Mouse (Mus musculus): Measurements from ENCODE around the gene Chchd3. TPM values are rescaled to one million over a fixed set of nuclear protein-coding genes. Genes with fewer than 3 reads are reported as not detected.

Chchd3 gene
- total and polyA plus RNA-seq, 2 experiments from 2014 or later: 77.8 to 107 TPM

DNA sequence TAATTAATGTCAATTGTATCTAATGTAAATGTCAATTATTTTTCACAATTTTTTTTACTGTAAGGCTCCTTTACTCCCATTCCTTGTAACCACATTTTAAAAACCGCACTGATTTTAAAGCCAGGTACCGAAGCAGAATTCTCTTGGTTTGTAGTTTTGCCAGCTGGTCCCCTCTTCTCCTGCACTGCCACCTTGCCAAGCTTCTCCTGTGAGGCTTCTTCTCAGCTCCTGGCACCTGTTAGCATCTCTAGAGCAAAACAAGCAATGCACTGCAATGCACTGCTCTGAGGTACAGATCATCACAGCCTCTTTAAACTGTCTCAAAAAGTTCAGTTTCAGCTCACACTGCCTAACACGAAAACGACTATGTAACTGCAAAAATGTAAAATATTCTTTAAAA lies 116.4 kb downstream of the Chchd3 start:
- no peak for ATAC-seq (ENCODE audit: low FRiP score)
- TF ChIP-seq CTCF (IDR thresholded peaks at IDR 0.05): no peak

DNA sequence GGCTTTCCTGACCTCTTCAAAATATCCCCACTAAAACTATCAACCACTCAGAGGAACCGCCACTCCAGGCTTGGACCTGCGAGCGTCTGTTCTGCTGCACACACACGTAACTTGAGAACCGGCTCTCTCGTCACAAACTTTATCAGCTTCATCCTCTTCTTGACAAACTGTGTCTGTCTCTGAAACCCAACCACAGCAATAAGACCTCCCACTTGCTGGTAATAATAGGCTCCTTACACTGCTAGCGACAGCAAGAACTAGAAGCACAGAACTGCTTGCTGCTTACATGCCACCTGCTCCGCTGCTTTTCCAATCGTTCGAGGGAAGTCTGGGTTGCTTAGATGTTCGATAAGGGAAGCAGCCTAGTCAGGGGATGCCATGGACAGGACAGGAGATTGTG lies 119.8 kb downstream of the Chchd3 start:
- Histone ChIP-seq H3K36me3 (ENCODE audit: insufficient read depth, low read length) (no peaks in the 10 kb centered on the region), H3K9me3 (ENCODE audit: low read length) (no peaks in the 10 kb centered on the region), H3K27ac (ENCODE audit: low read depth, low read length) (no peak overlapping the region), H3K27me3 (ENCODE audit: insufficient read depth, low read length) (no peaks in the 10 kb centered on the region), H3K4me3 (ENCODE audit: low read depth, low read length) (no peak overlapping the region), H3K9ac (replicated peaks; ENCODE audit: low read length, poor library complexity, severe bottlenecking) (no peak overlapping the region), H3K4me1 (ENCODE audit: insufficient read depth, low read length) (no peaks in the 10 kb centered on the region), H3K4me2 (ENCODE audit: low read depth, low read length, poor library complexity, severe bottlenecking) (no peak overlapping the region)
- no peak for DNase-seq (ENCODE audit: low spot score)
- 72% methylated on average over 11 of the region's 11 CpGs for WGBS
- no peak for ATAC-seq (ENCODE audit: low FRiP score)
- TF ChIP-seq CTCF (IDR thresholded peaks at IDR 0.05): no peak

More for the DNA sequence above, 116.4 kb downstream of the Chchd3 start:
- H3K27ac ChIP-seq (ENCODE audit: low read depth, low read length): no peak overlapping the region
- no peak for DNase-seq (ENCODE audit: low spot score)
- H3K27me3 ChIP-seq (ENCODE audit: insufficient read depth, low read length): no peaks in the 10 kb centered on the region
- no peak overlapping the region for H3K4me3 ChIP-seq (ENCODE audit: low read depth, low read length)
- 92% methylated on average over 4 of the region's 4 CpGs for WGBS
- no peaks in the 10 kb centered on the region for H3K36me3 ChIP-seq (ENCODE audit: insufficient read depth, low read length)
- no peak overlapping the region for H3K9ac ChIP-seq (replicated peaks; ENCODE audit: low read length, poor library complexity, severe bottlenecking)
- H3K4me2 ChIP-seq (ENCODE audit: low read depth, low read length, poor library complexity, severe bottlenecking): no peak overlapping the region
- no peaks in the 10 kb centered on the region for H3K4me1 ChIP-seq (ENCODE audit: insufficient read depth, low read length)
- no peaks in the 10 kb centered on the region for H3K9me3 ChIP-seq (ENCODE audit: low read length)

DNA sequence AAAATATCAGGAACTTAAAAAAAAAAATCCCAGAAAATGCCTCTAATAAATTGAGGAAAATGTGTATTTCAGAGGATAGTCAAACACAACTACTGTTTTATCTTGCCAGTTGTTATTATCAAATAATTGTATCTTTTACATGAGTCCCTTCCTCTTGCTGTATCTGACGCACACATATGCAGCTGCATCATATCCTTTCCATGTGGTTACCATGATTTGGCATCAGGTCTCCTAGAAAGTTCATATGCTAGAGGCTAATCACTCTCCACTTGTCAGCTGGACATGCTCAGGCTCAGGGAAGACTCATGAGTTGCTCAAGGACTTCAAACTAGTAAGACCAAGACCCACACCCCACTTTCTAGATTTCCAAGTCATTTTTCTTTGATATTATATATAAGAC lies 122.4 kb downstream of the Chchd3 start:
- ATAC-seq (ENCODE audit: low FRiP score) (no peak), DNase-seq (ENCODE audit: low spot score) (no peak)
- no peak overlapping the region for H3K9ac ChIP-seq (replicated peaks; ENCODE audit: low read length, poor library complexity, severe bottlenecking)
- TF ChIP-seq CTCF (IDR thresholded peaks at IDR 0.05): no peak
- H3K27me3 ChIP-seq (ENCODE audit: insufficient read depth, low read length): no peaks in the 10 kb centered on the region
- no peak overlapping the region for H3K4me2 ChIP-seq (ENCODE audit: low read depth, low read length, poor library complexity, severe bottlenecking)
- no peak overlapping the region for H3K27ac ChIP-seq (ENCODE audit: low read depth, low read length)
- H3K4me3 ChIP-seq (ENCODE audit: low read depth, low read length): no peak overlapping the region
- H3K4me1 ChIP-seq (ENCODE audit: insufficient read depth, low read length): no peaks in the 10 kb centered on the region
- H3K36me3 ChIP-seq (ENCODE audit: insufficient read depth, low read length): no peaks in the 10 kb centered on the region
- no peaks in the 10 kb centered on the region for H3K9me3 ChIP-seq (ENCODE audit: low read length)
- 94% methylated on average over 1 of the region's 1 CpGs for WGBS

DNA sequence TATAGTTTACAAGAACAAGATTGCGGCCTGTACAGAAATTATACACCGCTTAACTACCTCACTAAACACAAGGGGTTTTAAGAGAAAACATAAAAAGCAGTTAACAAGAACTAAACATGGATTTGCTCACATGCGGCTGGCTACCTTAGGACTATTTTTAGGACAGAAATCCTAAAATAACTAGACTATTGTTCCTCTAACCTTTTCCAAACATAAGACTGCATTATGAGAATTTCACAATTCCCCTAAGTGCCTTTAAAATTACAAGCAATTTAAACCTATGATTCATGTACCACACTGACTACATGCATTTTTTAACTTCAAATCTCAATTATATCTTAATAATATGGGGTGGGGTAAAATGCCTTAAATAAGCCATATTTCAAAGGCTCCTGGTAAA lies 123.3 kb downstream of the Chchd3 start:
- H3K27ac ChIP-seq (ENCODE audit: low read depth, low read length): no peak overlapping the region
- ATAC-seq (ENCODE audit: low FRiP score) (no peak), DNase-seq (ENCODE audit: low spot score) (no peak)
- no peaks in the 10 kb centered on the region for H3K4me1 ChIP-seq (ENCODE audit: insufficient read depth, low read length)
- H3K9me3 ChIP-seq (ENCODE audit: low read length): no peaks in the 10 kb centered on the region
- H3K36me3 ChIP-seq (ENCODE audit: insufficient read depth, low read length): no peaks in the 10 kb centered on the region
- 83% methylated on average over 3 of the region's 3 CpGs for WGBS
- H3K4me3 ChIP-seq (ENCODE audit: low read depth, low read length): no peak overlapping the region
- no peak overlapping the region for H3K9ac ChIP-seq (replicated peaks; ENCODE audit: low read length, poor library complexity, severe bottlenecking)
- H3K27me3 ChIP-seq (ENCODE audit: insufficient read depth, low read length): no peaks in the 10 kb centered on the region
- TF ChIP-seq CTCF (IDR thresholded peaks at IDR 0.05): no peak
- no peak overlapping the region for H3K4me2 ChIP-seq (ENCODE audit: low read depth, low read length, poor library complexity, severe bottlenecking)

DNA sequence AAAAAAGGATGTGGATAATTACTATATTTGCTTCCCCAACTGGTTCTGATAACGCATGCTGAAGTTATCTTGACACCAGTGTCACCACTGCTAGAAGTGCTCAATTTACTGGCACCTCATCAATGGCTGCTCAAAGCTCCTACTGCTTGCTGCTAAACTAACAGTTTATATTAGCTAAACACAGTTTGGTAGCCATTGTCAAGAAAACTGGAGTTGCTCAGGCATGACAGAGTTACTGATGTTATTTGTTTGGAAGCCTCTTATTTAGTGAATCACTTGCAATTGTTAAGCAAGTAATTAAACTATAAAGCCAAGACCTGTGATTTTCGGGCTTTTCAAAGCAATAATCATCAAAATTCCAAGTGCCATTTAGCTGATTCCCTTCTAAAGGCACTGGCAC lies 123.7 kb downstream of the Chchd3 start:
- Histone ChIP-seq H3K36me3 (ENCODE audit: insufficient read depth, low read length) (no peaks in the 10 kb centered on the region), H3K4me2 (ENCODE audit: low read depth, low read length, poor library complexity, severe bottlenecking) (no peak overlapping the region), H3K4me1 (ENCODE audit: insufficient read depth, low read length) (no peaks in the 10 kb centered on the region), H3K9ac (replicated peaks; ENCODE audit: low read length, poor library complexity, severe bottlenecking) (no peak overlapping the region), H3K9me3 (ENCODE audit: low read length) (no peaks in the 10 kb centered on the region), H3K27me3 (ENCODE audit: insufficient read depth, low read length) (no peaks in the 10 kb centered on the region), H3K27ac (ENCODE audit: low read depth, low read length) (no peak overlapping the region), H3K4me3 (ENCODE audit: low read depth, low read length) (no peak overlapping the region)
- no peak for DNase-seq (ENCODE audit: low spot score)
- 40% methylated on average over 2 of the region's 2 CpGs for WGBS
- no peak for ATAC-seq (ENCODE audit: low FRiP score)
- no peak for TF ChIP-seq CTCF (IDR thresholded peaks at IDR 0.05)

DNA sequence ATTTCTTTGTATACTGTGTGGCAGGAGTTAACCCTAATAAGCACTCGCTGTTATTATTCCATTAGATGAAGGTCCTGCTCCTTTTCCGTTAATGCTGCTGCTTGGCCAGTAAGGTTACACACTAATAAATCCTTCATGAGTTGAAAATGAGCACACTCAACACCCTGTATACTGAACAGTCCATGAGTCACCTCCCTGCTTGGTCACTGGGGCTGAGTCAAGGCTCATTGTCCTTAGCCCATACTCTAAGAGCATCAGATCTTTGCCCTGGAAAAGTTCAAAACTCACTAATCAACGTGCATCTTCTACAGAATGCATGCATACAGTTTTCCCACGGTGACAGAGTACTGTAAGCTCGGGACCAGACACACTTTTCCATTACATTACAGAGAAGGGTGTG lies 124.5 kb downstream of the Chchd3 start:
- H3K4me2 ChIP-seq (ENCODE audit: low read depth, low read length, poor library complexity, severe bottlenecking): no peak overlapping the region
- H3K27ac ChIP-seq (ENCODE audit: low read depth, low read length): no peak overlapping the region
- H3K4me3 ChIP-seq (ENCODE audit: low read depth, low read length): no peak overlapping the region
- ATAC-seq (ENCODE audit: low FRiP score) (no peak), DNase-seq (ENCODE audit: low spot score) (no peak)
- no peaks in the 10 kb centered on the region for H3K36me3 ChIP-seq (ENCODE audit: insufficient read depth, low read length)
- WGBS: 90% methylated on average over 5 of the region's 5 CpGs
- H3K9me3 ChIP-seq (ENCODE audit: low read length): no peaks in the 10 kb centered on the region
- H3K4me1 ChIP-seq (ENCODE audit: insufficient read depth, low read length): no peaks in the 10 kb centered on the region
- no peak for TF ChIP-seq CTCF (IDR thresholded peaks at IDR 0.05)
- no peaks in the 10 kb centered on the region for H3K27me3 ChIP-seq (ENCODE audit: insufficient read depth, low read length)
- no peak overlapping the region for H3K9ac ChIP-seq (replicated peaks; ENCODE audit: low read length, poor library complexity, severe bottlenecking)
